Mouse (Mus musculus) erythroblast, embryonic 14.5 days (primary cell): ENCODE measurements around the gene Rmdn2.

ENCODE experiments used
- GATA1 ChIP-seq: IDR thresholded peaks from 2 replicates; pipeline ENCODE4 v1.6.1; 2012; ENCODE audit warnings: low read length, inconsistent platforms, mixed read lengths
- TAL1 ChIP-seq: IDR thresholded peaks from 3 replicates; pipeline ENCODE4 v1.6.1; 2012; ENCODE audit warnings: low read length, inconsistent platforms, mixed read lengths

DNA sequence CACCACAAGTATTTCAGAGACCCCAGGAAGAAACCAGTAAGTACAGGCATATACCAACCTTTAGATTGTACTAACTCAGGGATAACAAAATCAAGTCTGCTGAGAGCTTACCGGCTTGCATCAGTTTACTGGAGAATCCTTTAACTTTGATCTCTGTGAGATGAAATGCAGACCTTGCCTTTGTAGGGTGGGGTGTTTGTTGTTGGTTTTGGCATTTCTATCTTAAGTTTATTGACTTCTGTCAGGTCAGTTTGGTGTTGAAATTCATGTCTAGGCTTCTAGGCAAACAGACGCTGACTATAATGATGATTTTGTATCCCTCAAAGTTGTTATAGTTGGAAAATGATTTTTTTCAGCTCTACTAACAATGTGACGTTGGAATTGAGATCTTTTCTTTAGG is 12.2 kb downstream of the Rmdn2 start:
- TF ChIP-seq GATA1 (no peak), TAL1 (no peak)
